Mouse (Mus musculus) kidney, embryonic 16.5 days (tissue): ENCODE measurements around the gene Zfp583. TPM values are rescaled to one million over a fixed set of nuclear protein-coding genes. Genes with fewer than 3 reads are reported as not detected.

Experiments used
- ATAC-seq: fragments of 200-750 bp; cut with Nextera tagmentation; 2 replicates; pipeline ENCODE4 v1.8.0; 2017; ENCODE audit warnings: moderate TSS enrichment; ENCODE audit not compliant: low FRiP score, low TSS enrichment
- H3K27ac ChIP-seq: fragments of 300-500 bp; sonication (generic); 2 replicates; pipeline ENCODE4 v1.5.1; 2014; ENCODE audit warnings: low read length
- H3K27me3 ChIP-seq: fragments of 300-500 bp; sonication (generic); 2 replicates; pipeline ENCODE4 v1.6.1; 2014; ENCODE audit warnings: low read length, control low read depth, mixed read lengths; ENCODE audit not compliant: insufficient read depth
- H3K36me3 ChIP-seq: fragments of 300-500 bp; sonication (generic); 2 replicates; pipeline ENCODE4 v1.6.1; 2014; ENCODE audit warnings: low read length, control low read depth, mixed read lengths; ENCODE audit not compliant: insufficient read depth
- H3K4me1 ChIP-seq: fragments of 300-500 bp; sonication (generic); 2 replicates; pipeline ENCODE4 v1.6.1; 2014; ENCODE audit warnings: low read length, control low read depth, mixed read lengths; ENCODE audit not compliant: insufficient read depth
- H3K4me2 ChIP-seq: fragments of 300-500 bp; sonication (generic); replicated peaks from 2 replicates; pipeline ENCODE4 v1.6.1; 2014; ENCODE audit warnings: low read depth, low read length
- H3K4me3 ChIP-seq: fragments of 300-500 bp; sonication (generic); 2 replicates; pipeline ENCODE4 v1.5.1; 2014; ENCODE audit warnings: mild to moderate bottlenecking, low read length
- H3K9ac ChIP-seq: fragments of 300-500 bp; sonication (generic); replicated peaks from 2 replicates; pipeline ENCODE4 v1.6.1; 2014; ENCODE audit warnings: low read length
- H3K9me3 ChIP-seq: fragments of 300-500 bp; sonication (generic); 2 replicates; pipeline ENCODE4 v1.6.1; 2016; ENCODE audit warnings: low read length, control low read depth
- WGBS: fragments of 180-500 bp; shearing (Covaris S2); extraction: QIAGEN DNeasy Blood & Tissue Kit; methylation state at CpG from one replicate; pipeline ENCODE4 v1.1.7; 2014; 5-methylcytosine and 5-hydroxymethylcytosine counted together
- polyA plus RNA-seq: library from polyadenylated mRNA; unstranded; fragments of >200 nt; fragmentation: Nextera tagmentation; extraction: Ambion mirVana; gene quantifications from 2 replicates; pipeline ENCODE4 v1.2.1, GENCODE M21; 2015

The Zfp583 gene
- polyA plus RNA-seq, 1 experiment from 2014 or later, result 5.8 TPM

GRCm38 (mm10) chr7:6286921-6287531 is 44.1 kb downstream of the Zfp583 start:
- Histone ChIP-seq H3K9ac (peak overlapping the region; percentile 61), H3K4me1 (peaks cover 15% of the 10 kb centered on the region), H3K4me2 (peak overlapping the region; percentile 71), H3K9me3 (no peaks in the 10 kb centered on the region), H3K27me3 (no peaks in the 10 kb centered on the region), H3K36me3 (no peaks in the 10 kb centered on the region), H3K4me3 (peak overlapping the region; percentile 53), H3K27ac (no peak overlapping the region)
- ATAC-seq, result peak; percentile 21
- WGBS, result 24% methylated on average over 15 of the region's 15 CpGs

- H3K4me1 ChIP-seq, result peaks cover 15% of the 10 kb centered on the region
Observed at GRCm38 (mm10) chr7:6285842-6286705, 45.0 kb downstream of the Zfp583 start, which contains the start of gene Zfp667. Gene Zfp667 (plus strand): TSS chr7:6286579.

GRCm38 (mm10) chr7:6285366-6285765 is 45.7 kb downstream of the Zfp583 start:
- ATAC-seq, result no peak
- peaks cover 15% of the 10 kb centered on the region for H3K4me1 ChIP-seq
- H3K36me3 ChIP-seq, result no peaks in the 10 kb centered on the region
- 88% methylated on average over 6 of the region's 6 CpGs for WGBS
- no peaks in the 10 kb centered on the region for H3K9me3 ChIP-seq
- H3K9ac ChIP-seq, result no peak overlapping the region
- H3K27ac ChIP-seq, result no peak overlapping the region
- no peak overlapping the region for H3K4me3 ChIP-seq
- H3K27me3 ChIP-seq, result no peaks in the 10 kb centered on the region
- H3K4me2 ChIP-seq, result no peak overlapping the region

More at GRCm38 (mm10) chr7:6285842-6286705, 45.0 kb downstream of the Zfp583 start, which contains the start of gene Zfp667:
- peak within 1 kb of the TSS; percentile 67 for H3K27ac ChIP-seq
- H3K36me3 ChIP-seq, result no peaks in the 10 kb centered on the region
- H3K9ac ChIP-seq, result peak within 1 kb of the TSS; percentile 61
- H3K4me3 ChIP-seq, result peak within 1 kb of the TSS; percentile 53
- peak; percentile 87 for ATAC-seq
- no peaks in the 10 kb centered on the region for H3K9me3 ChIP-seq
- no peaks in the 10 kb centered on the region for H3K27me3 ChIP-seq
- 3% methylated on average over 49 of the region's 50 CpGs for WGBS
- H3K4me2 ChIP-seq, result peak within 1 kb of the TSS; percentile 71

- peaks cover 15% of the 10 kb centered on the region for H3K4me1 ChIP-seq
- H3K9ac ChIP-seq, result no peak overlapping the region
- H3K27ac ChIP-seq, result no peak overlapping the region
- no peaks in the 10 kb centered on the region for H3K36me3 ChIP-seq
- H3K4me2 ChIP-seq, result no peak overlapping the region
- ATAC-seq, result no peak
- WGBS, result 79% methylated on average over 4 of the region's 4 CpGs
- H3K4me3 ChIP-seq, result no peak overlapping the region
- no peaks in the 10 kb centered on the region for H3K9me3 ChIP-seq
- no peaks in the 10 kb centered on the region for H3K27me3 ChIP-seq
Observed at GRCm38 (mm10) chr7:6284442-6285012, 46.6 kb downstream of the Zfp583 start.

GRCm38 (mm10) chr7:6283451-6284075 is 47.5 kb downstream of the Zfp583 start:
- Histone ChIP-seq H3K9me3 (no peaks in the 10 kb centered on the region), H3K4me2 (peak overlapping the region; percentile 54), H3K27me3 (no peaks in the 10 kb centered on the region), H3K9ac (peak overlapping the region; percentile 81), H3K36me3 (no peaks in the 10 kb centered on the region), H3K4me1 (peaks cover 15% of the 10 kb centered on the region), H3K27ac (peak overlapping the region; percentile 93), H3K4me3 (peak overlapping the region; percentile 70)
- peak; percentile 73 for ATAC-seq
- under 1% methylated on average over 23 of the region's 23 CpGs for WGBS

- H3K9me3 ChIP-seq, result no peaks in the 10 kb centered on the region
- ATAC-seq, result no peak
- peak overlapping the region; percentile 93 for H3K27ac ChIP-seq
- peak overlapping the region; percentile 81 for H3K9ac ChIP-seq
- no peaks in the 10 kb centered on the region for H3K36me3 ChIP-seq
- H3K4me1 ChIP-seq, result peaks cover 15% of the 10 kb centered on the region
- no peaks in the 10 kb centered on the region for H3K27me3 ChIP-seq
- H3K4me2 ChIP-seq, result peak overlapping the region; percentile 54
- H3K4me3 ChIP-seq, result peak overlapping the region; percentile 70
- 0% methylated on average over 1 of the region's 1 CpGs for WGBS
Observed at GRCm38 (mm10) chr7:6282749-6283148, 48.3 kb downstream of the Zfp583 start.

GRCm38 (mm10) chr7:6277906-6278305 is 53.2 kb downstream of the Zfp583 start:
- WGBS, result 50% methylated on average over 3 of the region's 3 CpGs
- Histone ChIP-seq H3K9me3 (no peaks in the 10 kb centered on the region), H3K4me2 (no peak overlapping the region), H3K4me1 (no peaks in the 10 kb centered on the region), H3K4me3 (no peak overlapping the region), H3K27me3 (no peaks in the 10 kb centered on the region), H3K36me3 (no peaks in the 10 kb centered on the region), H3K9ac (no peak overlapping the region), H3K27ac (no peak overlapping the region)
- ATAC-seq, result no peak

GRCm38 (mm10) chr7:6265695-6266094 is 65.4 kb downstream of the Zfp583 start:
- Histone ChIP-seq H3K4me3 (no peak overlapping the region), H3K4me2 (no peak overlapping the region), H3K4me1 (no peaks in the 10 kb centered on the region), H3K9ac (no peak overlapping the region), H3K36me3 (no peaks in the 10 kb centered on the region), H3K27ac (no peak overlapping the region), H3K9me3 (no peaks in the 10 kb centered on the region), H3K27me3 (no peaks in the 10 kb centered on the region)
- ATAC-seq, result no peak
- WGBS, result 70% methylated on average over 8 of the region's 8 CpGs
